Mouse (Mus musculus) kidney, adult 8-10 months (tissue): ENCODE data around the gene Bcr.

Source experiments
- DNase-seq, 2 experiments: peaks; one replicate each; pipeline ENCODE4 v3.0.0; 2022

Gene Bcr

DNA sequence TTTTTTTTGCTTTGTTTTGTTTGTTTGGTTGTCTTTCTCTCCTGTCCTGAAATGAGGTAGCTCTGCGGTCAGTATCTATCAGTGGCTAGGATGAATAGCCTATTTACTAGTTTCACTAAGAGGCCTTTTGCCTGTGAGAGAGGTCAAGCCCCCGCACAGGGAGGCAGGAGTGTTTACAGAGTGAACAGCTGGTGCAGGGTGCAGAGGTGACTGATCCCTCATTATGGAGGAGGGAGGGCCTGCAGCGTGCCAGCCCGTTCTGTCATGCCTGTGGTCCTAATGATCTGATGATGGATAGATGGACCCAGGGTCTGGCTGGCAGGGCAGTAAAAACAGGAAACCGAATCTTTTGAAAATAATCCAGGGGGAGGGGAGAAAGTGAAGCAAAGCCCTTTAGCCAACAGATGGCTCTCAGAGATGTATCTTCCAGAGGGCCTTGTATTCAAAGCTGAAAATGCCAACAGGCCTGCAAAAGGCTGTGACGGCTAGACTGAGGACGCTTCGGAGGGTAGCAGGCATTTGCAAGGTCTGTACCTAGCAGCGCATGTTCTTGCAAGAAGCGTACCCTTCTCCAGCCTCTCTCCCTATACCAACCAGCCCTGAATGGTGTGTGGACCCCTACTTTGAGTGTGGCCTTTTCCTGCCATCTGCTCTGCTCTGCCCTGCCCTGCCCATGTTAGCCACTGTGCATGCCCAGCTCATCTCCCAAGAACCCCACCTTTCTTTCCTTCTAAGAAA, 38.2 kb downstream of the Bcr start:
- no peak for DNase-seq

- no peak for DNase-seq
These were observed 39.9 kb downstream of the Bcr start for GRCm38 (mm10) chr10:75100298-75100697.

GRCm38 (mm10) chr10:75103502-75103901, 43.1 kb downstream of the Bcr start:
- no peak for DNase-seq

DNA sequence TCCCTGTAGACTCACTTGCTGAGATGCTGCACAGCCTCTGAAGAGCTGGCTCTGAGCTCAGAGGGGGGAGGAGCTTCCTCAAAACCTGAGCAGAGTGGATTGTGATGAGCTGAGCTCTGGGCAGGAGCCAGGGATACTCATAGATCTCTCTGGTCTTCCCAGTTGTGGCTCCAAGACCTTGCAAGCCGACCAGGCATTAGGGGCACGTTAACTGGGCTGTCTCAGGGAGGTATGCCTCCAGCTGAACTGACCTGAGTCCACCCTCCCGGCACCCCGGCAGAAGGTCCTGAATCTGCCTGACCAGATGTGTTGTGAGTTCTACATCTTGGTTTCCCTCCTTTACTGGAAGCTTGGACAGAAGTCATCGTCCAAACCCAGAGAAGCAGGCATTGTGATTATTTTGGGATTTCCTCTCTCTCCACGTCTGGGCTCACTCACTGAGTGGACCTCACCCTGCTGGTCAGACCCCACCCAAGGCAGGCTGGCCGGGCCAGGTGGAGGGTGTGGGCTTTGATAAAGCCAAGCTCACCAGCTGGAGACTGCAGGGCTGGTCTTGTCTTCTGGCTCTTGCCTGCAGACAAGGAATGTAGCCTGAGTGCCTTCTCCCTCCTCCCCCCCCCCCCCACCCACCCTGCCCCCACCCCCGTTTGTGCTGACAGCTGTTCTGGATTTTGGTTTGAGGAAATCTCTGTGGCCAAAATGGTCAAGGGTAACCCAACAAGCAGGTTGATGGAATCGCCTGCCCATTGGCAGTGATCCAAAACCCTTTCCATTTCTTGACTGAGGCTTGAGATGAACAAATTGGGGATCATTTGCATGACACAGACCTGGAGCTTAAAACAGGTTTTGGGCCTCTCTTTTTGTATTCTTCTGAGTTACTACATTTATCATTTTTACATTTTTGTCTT, 44.1 kb downstream of the Bcr start:
- peak in 1 of 2 experiments; percentile 30 for DNase-seq

- no peak for DNase-seq
These were observed 44.7 kb downstream of the Bcr start for GRCm38 (mm10) chr10:75105099-75105461.

DNA sequence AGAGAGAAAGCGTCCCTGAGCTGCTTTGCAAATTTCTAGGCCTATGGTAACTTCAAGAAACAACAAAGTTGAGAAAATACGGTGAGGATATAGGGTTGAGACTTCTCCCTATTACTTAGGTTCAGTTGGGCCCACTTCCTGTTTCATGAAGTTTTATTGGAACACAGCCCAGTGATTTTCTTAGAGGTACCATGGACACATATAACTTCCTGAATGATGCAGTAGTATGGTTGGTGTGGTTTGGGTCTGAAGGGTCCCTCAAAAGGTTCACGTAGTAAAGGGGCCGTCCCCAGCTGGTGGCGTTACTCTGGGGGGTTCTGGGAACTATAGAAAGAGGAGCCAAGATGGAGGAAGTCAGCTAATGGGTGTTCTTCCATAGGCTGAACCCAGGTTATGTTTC, 45.3 kb downstream of the Bcr start:
- no peak for DNase-seq

GRCm38 (mm10) chr10:75106940-75107381, 46.6 kb downstream of the Bcr start:
- no peak for DNase-seq

DNA sequence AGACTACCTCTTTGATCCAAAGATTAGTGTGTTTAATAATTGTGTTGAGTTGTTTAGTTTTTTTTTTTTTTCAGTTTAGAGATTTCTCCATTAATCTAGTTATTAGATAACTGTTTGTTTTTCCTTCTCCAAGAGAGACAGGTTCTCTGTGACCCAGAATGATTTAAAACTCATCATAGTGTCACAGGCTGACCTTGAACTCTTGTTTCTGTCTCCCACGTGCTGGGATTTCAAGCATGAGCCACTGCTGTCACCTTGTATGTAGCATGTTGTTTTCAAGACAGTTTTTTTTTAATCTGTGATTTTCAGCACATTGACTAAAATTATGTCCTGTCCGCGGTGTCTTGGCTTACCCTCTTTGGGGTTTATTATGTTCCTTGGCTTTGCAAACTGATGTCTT, 47.7 kb downstream of the Bcr start:
- no peak for DNase-seq

GRCm38 (mm10) chr10:75111446-75112201, 51.2 kb downstream of the Bcr start:
- no peak for DNase-seq

- no peak for DNase-seq
These were observed 52.0 kb downstream of the Bcr start for GRCm38 (mm10) chr10:75112405-75112804.

- DNase-seq: no peak
These were observed 53.2 kb downstream of the Bcr start for GRCm38 (mm10) chr10:75113620-75114019.

- no peak for DNase-seq
These were observed 54.8 kb downstream of the Bcr start for GRCm38 (mm10) chr10:75115240-75115639.

DNA sequence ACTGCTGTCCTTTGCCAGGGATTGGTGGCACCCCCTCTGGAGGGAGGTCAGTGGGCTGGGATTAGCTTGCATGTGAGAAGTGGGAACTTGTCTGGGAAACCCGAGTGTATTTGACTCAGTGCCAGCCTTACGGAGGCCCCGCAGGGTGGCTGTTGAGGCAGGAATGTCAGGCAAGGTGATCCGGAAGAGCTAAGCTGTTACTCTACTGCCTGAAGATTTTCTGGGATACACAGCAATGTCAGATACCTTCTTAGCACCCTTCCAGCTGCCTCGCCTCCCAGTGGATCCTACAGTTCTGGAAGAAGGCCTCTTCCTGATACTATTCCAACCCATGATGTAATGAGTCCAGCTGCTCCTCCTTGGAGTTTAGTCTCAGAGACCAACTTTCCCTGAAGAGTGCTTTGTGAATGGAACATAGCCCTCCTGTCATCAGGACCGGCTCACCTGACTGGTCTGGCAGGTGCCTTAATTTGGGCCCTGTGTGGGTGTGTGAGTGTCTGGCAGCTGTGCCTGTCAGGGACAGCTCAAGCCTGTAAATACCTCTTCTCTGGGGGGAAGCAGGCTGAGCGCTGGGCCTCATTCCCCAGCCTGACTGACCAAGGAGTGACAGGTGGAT, 56.6 kb downstream of the Bcr start:
- DNase-seq: no peak

GRCm38 (mm10) chr10:75118444-75118843, 58.1 kb downstream of the Bcr start:
- peak; percentile 27 to 31 for DNase-seq

DNA sequence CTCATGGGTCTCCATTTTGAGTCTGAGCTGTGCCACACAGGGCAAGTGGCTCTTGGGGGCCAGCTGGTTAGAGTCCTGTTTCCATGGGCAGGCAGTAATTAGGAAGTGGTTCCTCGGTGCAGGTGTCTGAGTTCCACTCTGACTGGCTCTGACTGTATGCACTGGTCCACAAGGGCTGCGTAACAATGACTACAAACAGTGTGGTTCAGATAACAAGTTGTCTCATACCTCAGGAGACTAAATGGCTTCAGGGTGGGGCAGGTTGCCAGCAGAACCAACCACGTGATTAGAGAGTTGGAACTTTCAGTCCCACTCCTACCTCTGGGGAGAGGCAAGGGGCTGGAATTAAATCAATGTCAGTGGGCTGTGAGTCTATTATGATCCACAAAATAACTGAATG, 59.0 kb downstream of the Bcr start:
- peak; percentile 43 to 72 for DNase-seq

GRCm38 (mm10) chr10:75120176-75120575, 59.8 kb downstream of the Bcr start:
- DNase-seq: no peak

DNA sequence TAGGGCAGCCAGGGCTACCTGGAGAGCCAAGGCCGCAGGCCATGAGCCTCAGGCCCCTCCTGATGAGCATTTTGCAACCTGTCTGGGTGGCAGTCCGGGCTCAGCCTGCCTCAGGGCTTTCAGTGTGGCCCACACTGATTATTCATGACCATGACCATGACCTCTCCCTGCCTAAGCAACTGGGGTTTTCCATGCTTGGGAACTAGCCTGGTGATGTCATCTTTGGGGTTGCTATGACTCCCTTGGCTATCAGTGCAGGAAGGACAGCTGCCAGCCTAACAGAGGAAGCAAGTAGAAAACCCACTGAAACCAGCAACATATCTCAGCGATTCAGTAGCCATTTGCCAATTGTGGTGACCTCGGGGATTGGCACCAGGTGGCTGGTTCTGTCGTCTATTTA, 60.6 kb downstream of the Bcr start:
- peak; percentile 54 to 74 for DNase-seq

- no peak for DNase-seq
These were observed 65.2 kb downstream of the Bcr start for GRCm38 (mm10) chr10:75125577-75125976.

DNA sequence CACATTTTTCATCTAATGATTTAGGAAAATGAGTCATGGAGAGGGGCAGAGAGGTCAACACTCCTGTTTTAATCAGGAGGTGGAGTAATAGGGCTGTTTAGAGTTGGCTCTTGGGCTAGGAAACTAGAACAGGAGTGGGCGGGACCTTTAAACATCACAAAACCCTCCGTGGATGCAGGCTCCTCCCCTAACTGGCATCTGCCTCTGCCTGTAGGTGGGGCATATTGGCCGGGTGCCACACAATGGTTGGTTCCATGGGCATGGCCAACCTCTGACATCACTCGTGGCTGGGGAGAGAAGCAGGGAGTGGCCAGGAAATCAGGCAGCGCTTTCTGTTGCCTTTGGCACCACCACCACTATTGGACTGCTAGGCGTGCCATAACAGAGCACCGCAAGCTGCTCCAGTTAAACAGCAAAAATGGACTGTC, 68.9 kb downstream of the Bcr start:
- peak; percentile 63 to 68 for DNase-seq

DNA sequence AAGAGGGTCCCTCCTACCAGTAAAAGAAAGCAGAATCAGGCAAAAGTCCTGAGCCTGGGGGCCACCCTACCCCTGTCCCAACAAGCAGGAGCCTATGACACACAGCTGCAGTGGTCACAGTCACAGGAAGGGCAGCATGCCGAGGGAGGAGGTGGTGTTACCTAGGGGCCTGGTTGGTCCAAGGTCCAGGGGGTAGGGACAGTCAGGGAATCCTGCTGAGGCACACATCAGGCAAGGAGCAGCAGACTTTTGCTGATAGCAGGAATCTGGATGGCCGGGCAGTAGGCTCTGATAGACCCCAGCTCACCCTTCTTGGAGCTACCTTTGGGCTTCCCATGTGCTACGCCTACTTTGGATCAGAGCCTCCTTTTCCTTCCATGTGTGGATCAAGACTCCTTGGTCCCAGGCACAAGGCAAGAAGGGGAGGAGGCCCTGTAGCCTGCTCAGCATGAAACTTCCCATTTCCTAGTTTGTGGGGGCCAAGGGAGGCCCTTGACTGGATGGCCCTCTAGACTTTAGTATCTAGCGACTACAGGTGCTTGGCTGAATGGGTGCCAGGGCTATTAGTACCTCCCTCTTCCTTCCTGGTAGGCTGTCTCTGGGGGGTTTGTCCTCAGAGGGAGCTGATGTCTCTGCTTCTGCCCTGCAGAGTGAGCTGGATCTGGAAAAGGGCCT, 70.1 kb downstream of the Bcr start:
- peak; percentile 41 to 51 for DNase-seq

GRCm38 (mm10) chr10:75131625-75132024, 71.2 kb downstream of the Bcr start:
- peak; percentile 34 to 41 for DNase-seq

GRCm38 (mm10) chr10:75134861-75135517, 74.6 kb downstream of the Bcr start:
- DNase-seq: no peak
